Mouse (Mus musculus): ENCODE measurements around the gene Ndufs2.

GRCm38 (mm10) chr1:171251594-171252324, 571 bp upstream of the Ndufs2 start:
- TF ChIP-seq CTCF (IDR thresholded peaks at IDR 0.05; ENCODE audit: low read depth, low read length): no peak
- no peak for TF ChIP-seq POLR2A (IDR thresholded peaks at IDR 0.05; ENCODE audit: borderline replicate concordance, low read depth, low read length)

All from bone marrow macrophage, adult 2 months (primary cell).